Mouse (Mus musculus) hindbrain, postnatal 0 days (tissue): ENCODE results near the gene Adamts16. TPM values are rescaled to one million over a fixed set of nuclear protein-coding genes. Genes with fewer than 3 reads are reported as not detected.
"Not testable (repeated sequence)": the region's sequence is repeated elsewhere in the genome, so short reads cannot be mapped to it uniquely, and the experiment has no call there.

Experiments used
- ATAC-seq: fragments of 200-750 bp; cut with Nextera tagmentation; 2 replicates; pipeline ENCODE4 v1.8.0; 2017; ENCODE audit warnings: mild to moderate bottlenecking, moderate TSS enrichment, moderate library complexity
- DNase-seq: peaks from one replicate; pipeline ENCODE4 v3.0.0-alpha.2; 2015; ENCODE audit warnings: low spot score
- H3K27ac ChIP-seq: fragments of 300-500 bp; sonication (generic); 2 replicates; pipeline ENCODE4 v1.5.1; 2014; ENCODE audit warnings: mild to moderate bottlenecking
- H3K27me3 ChIP-seq: fragments of 300-500 bp; sonication (generic); 2 replicates; pipeline ENCODE4 v1.6.1; 2014; ENCODE audit warnings: low read length, mixed read lengths; ENCODE audit not compliant: insufficient read depth
- H3K36me3 ChIP-seq: fragments of 300-500 bp; sonication (generic); 2 replicates; pipeline ENCODE4 v1.6.1; 2014; ENCODE audit warnings: low read length, mixed read lengths; ENCODE audit not compliant: insufficient read depth
- H3K4me1 ChIP-seq: fragments of 300-500 bp; sonication (generic); 2 replicates; pipeline ENCODE4 v1.6.1; 2014; ENCODE audit warnings: antibody characterized with exemption, low read length, mixed read lengths; ENCODE audit not compliant: insufficient read depth
- H3K4me2 ChIP-seq: fragments of 300-500 bp; sonication (generic); 2 replicates; pipeline ENCODE4 v1.6.1; 2014; ENCODE audit warnings: low read depth, mild to moderate bottlenecking, low read length, moderate library complexity, mixed read lengths
- H3K4me3 ChIP-seq: fragments of 300-500 bp; sonication (generic); 2 replicates; pipeline ENCODE4 v1.5.1; 2014; ENCODE audit warnings: low read length
- H3K9ac ChIP-seq: fragments of 300-500 bp; sonication (generic); replicated peaks from 2 replicates; pipeline ENCODE4 v1.6.1; 2014; ENCODE audit warnings: mild to moderate bottlenecking, low read length, moderate library complexity, mixed read lengths
- H3K9me3 ChIP-seq: fragments of 300-500 bp; sonication (generic); 2 replicates; pipeline ENCODE4 v1.6.1; 2016; ENCODE audit warnings: low read length, mixed read lengths
- CTCF ChIP-seq: IDR thresholded peaks from 2 replicates; pipeline ENCODE4 v1.5.1; 2016; ENCODE audit warnings: antibody characterized with exemption, control low read depth, low read depth
- WGBS: fragments of 180-500 bp; shearing (Covaris S2); extraction: QIAGEN DNeasy Blood & Tissue Kit; methylation state at CpG from one replicate; pipeline ENCODE4 v1.1.7; 2014; 5-methylcytosine and 5-hydroxymethylcytosine counted together
- polyA plus RNA-seq: library from polyadenylated mRNA; unstranded; fragments of >200 nt; fragmentation: Nextera tagmentation; extraction: Ambion mirVana; gene quantifications from 2 replicates; pipeline ENCODE4 v1.2.1, GENCODE M21; 2015
- total RNA-seq: library from RNA; depleted of rRNA; stranded (reverse); fragments of >200 nt; gene quantifications from 2 replicates; pipeline ENCODE4 v1.2.3, GENCODE M21; 2014; rRNA removed

The Adamts16 gene
- total RNA-seq = 4.5 and 4.7 TPM in 2 replicates
- 2.4 and 2.9 TPM in 2 replicates for polyA plus RNA-seq

- DNase-seq (peak; percentile 46), ATAC-seq (peak; percentile 74)
- no peaks in the 10 kb centered on the region for H3K4me1 ChIP-seq
- H3K4me2 ChIP-seq = peak within 1 kb of the TSS; percentile 86
- peak within 1 kb of the TSS; percentile 46 for H3K4me3 ChIP-seq
- peak; percentile 63 for TF ChIP-seq CTCF
- no peaks in the 10 kb centered on the region for H3K36me3 ChIP-seq
- no peaks in the 10 kb centered on the region for H3K9me3 ChIP-seq
- peak within 1 kb of the TSS; percentile 38; the same call in 1 of the 2 replicates for H3K27ac ChIP-seq
- no peaks in the 10 kb centered on the region for H3K27me3 ChIP-seq
- H3K9ac ChIP-seq = peak within 1 kb of the TSS; percentile 52
- under 1% methylated on average over 18 of the region's 18 CpGs for WGBS
Observed at GRCm38 (mm10) chr13:70841421-70841904, at the start of gene Adamts16. Gene Adamts16, minus strand, starts transcription at chr13:70841811.

- no peaks in the 10 kb centered on the region for H3K27me3 ChIP-seq
- DNase-seq (no peak), ATAC-seq (no peak)
- WGBS = 86% methylated on average over 1 of the region's 1 CpGs
- peaks cover 10% of the 10 kb centered on the region; the same call in 1 of the 2 replicates for H3K4me1 ChIP-seq
- H3K36me3 ChIP-seq = no peaks in the 10 kb centered on the region
- no peak overlapping the region for H3K27ac ChIP-seq
- no peak overlapping the region for H3K9ac ChIP-seq
- no peak for TF ChIP-seq CTCF
- H3K4me3 ChIP-seq = no peak overlapping the region
- no peaks in the 10 kb centered on the region for H3K9me3 ChIP-seq
- no peak overlapping the region for H3K4me2 ChIP-seq
Observed at GRCm38 (mm10) chr13:70887136-70887535, 45.5 kb upstream of the Adamts16 start.

GRCm38 (mm10) chr13:70885006-70885405 is 43.4 kb upstream of the Adamts16 start:
- DNase-seq = no peak
- 88% methylated on average over 2 of the region's 2 CpGs for WGBS
- H3K9me3 ChIP-seq = no peaks in the 10 kb centered on the region
- H3K4me1 ChIP-seq = peaks cover 10% of the 10 kb centered on the region; the same call in 1 of the 2 replicates
- TF ChIP-seq CTCF = no peak
- no peaks in the 10 kb centered on the region for H3K36me3 ChIP-seq
- H3K9ac ChIP-seq = no peak overlapping the region
- ATAC-seq = no peak
- H3K4me2 ChIP-seq = no peak overlapping the region
- no peaks in the 10 kb centered on the region for H3K27me3 ChIP-seq
- no peak overlapping the region for H3K4me3 ChIP-seq
- H3K27ac ChIP-seq = peak overlapping the region; percentile 60; the same call in 1 of the 2 replicates

- Histone ChIP-seq H3K27me3 (no peaks in the 10 kb centered on the region), H3K9me3 (no peaks in the 10 kb centered on the region), H3K4me1 (peaks cover 10% of the 10 kb centered on the region; the same call in 1 of the 2 replicates), H3K36me3 (no peaks in the 10 kb centered on the region), H3K4me3 (no peak overlapping the region), H3K27ac (peak overlapping the region; percentile 60; the same call in 1 of the 2 replicates), H3K4me2 (no peak overlapping the region), H3K9ac (no peak overlapping the region)
- WGBS = 28% methylated on average over 12 of the region's 12 CpGs
- DNase-seq = peak; percentile 87
- ATAC-seq = peak; percentile 96
- TF ChIP-seq CTCF = no peak
Observed at GRCm38 (mm10) chr13:70883891-70884890, 42.6 kb upstream of the Adamts16 start.

GRCm38 (mm10) chr13:70879971-70880370 is 38.4 kb upstream of the Adamts16 start:
- not testable (repeated sequence) for ATAC-seq, H3K27ac ChIP-seq, H3K27me3 ChIP-seq, H3K36me3 ChIP-seq, H3K4me2 ChIP-seq, H3K9me3 ChIP-seq, H3K4me3 ChIP-seq, DNase-seq, H3K9ac ChIP-seq
- WGBS = 45% methylated on average over 2 of the region's 2 CpGs
- peaks cover 10% of the 10 kb centered on the region; the same call in 1 of the 2 replicates for H3K4me1 ChIP-seq

GRCm38 (mm10) chr13:70877550-70877913 is 35.9 kb upstream of the Adamts16 start:
- ATAC-seq (no peak), DNase-seq (no peak)
- no peak overlapping the region for H3K27ac ChIP-seq
- TF ChIP-seq CTCF = no peak
- no peak overlapping the region for H3K4me2 ChIP-seq
- no peaks in the 10 kb centered on the region for H3K36me3 ChIP-seq
- no peak overlapping the region for H3K9ac ChIP-seq
- no peaks in the 10 kb centered on the region for H3K9me3 ChIP-seq
- H3K4me3 ChIP-seq = no peak overlapping the region
- no peaks in the 10 kb centered on the region for H3K27me3 ChIP-seq
- WGBS = 88% methylated on average over 1 of the region's 1 CpGs
- no peaks in the 10 kb centered on the region for H3K4me1 ChIP-seq
